Comparison of ENCODE assay signal across 9 mouse cellular contexts in genomic region chr12:33957400-33958240, GRCm38 (mm10). TPM values are rescaled to one million over a fixed set of nuclear protein-coding genes. Genes with fewer than 3 reads are reported as not detected.
A peak's percentile ranks its signal among the peaks of the same experiment; 100 is the strongest.
DNase-seq lines count a peak whose midpoint lies in the region; ATAC-seq and TF ChIP-seq lines count a peak whose summit lies in the region.
"Had no signal": no experiment of that assay in that cellular context is flagged by ENCODE, and none has a peak within 500 bp of the region (broad histone marks: within the 10 kb centered on the region; RNA-seq: fewer than 3 reads in every experiment).

TSS of gene Twist1 (plus strand) at chr12:33957671.

- no peaks in the 10 kb centered on the region for H3K4me1 ChIP-seq in erythroblast, embryonic 14.5 days (ENCODE audit: control insufficient read depth)
- H3K4me1 ChIP-seq in hindbrain, embryonic 15.5 days (replicated peaks), result peaks cover 22% of the 10 kb centered on the region
- no peaks in the 10 kb centered on the region for H3K4me1 ChIP-seq in lung, postnatal 0 days (ENCODE audit: insufficient read depth, low read depth, low read length)
- no peaks in the 10 kb centered on the region for H3K4me1 ChIP-seq in stomach, postnatal 0 days (replicated peaks; ENCODE audit: control insufficient read depth, insufficient read depth)

- H3K4me3 ChIP-seq in erythroblast, embryonic 14.5 days (replicated peaks), result peak within 1 kb of the TSS; percentile 18
- peak within 1 kb of the TSS; percentile 81 for H3K4me3 ChIP-seq in gastrocnemius, adult 2 months
- peak within 1 kb of the TSS; percentile 41 for H3K4me3 ChIP-seq in hindbrain, embryonic 15.5 days
- peak within 1 kb of the TSS; percentile 52 for H3K4me3 ChIP-seq in lung, postnatal 0 days (ENCODE audit: low read depth, low read length)
- peak within 1 kb of the TSS; percentile 67 for H3K4me3 ChIP-seq in stomach, postnatal 0 days (ENCODE audit: low read depth, low read length)

- TF ChIP-seq CTCF in gastrocnemius, adult 2 months (IDR thresholded peaks at IDR 0.05), result no peak
- TF ChIP-seq CTCF in lung, postnatal 0 days (IDR thresholded peaks at IDR 0.05), result no peak
- peak; percentile 15; the same call in 1 of the 2 replicates for TF ChIP-seq CTCF in stomach, postnatal 0 days (IDR thresholded peaks at IDR 0.05; ENCODE audit: low read depth)

- peaks cover 85% of the 10 kb centered on the region for H3K27me3 ChIP-seq in erythroblast, embryonic 14.5 days (ENCODE audit: control insufficient read depth)
- peaks cover 80% of the 10 kb centered on the region for H3K27me3 ChIP-seq in hindbrain, embryonic 15.5 days
- peaks cover 74% of the 10 kb centered on the region for H3K27me3 ChIP-seq in lung, postnatal 0 days (replicated peaks; ENCODE audit: insufficient read depth, low read length)
- H3K27me3 ChIP-seq in stomach, postnatal 0 days (ENCODE audit: control insufficient read depth, insufficient read depth, low read length), result peaks cover 7% of the 10 kb centered on the region; the same call in 1 of the 2 replicates
- H3K27me3 ChIP-seq: CH12.LX had no signal

- peak; percentile 74 for DNase-seq in adrenal gland, postnatal 14 days
- peak; percentile 82 for DNase-seq in gastrocnemius, adult 2 months
- DNase-seq in lung, postnatal 0 days (ENCODE audit: low spot score), result peak; percentile 22
- DNase-seq in stomach, postnatal 0 days (ENCODE audit: low spot score), result peak; percentile 45
- no peak for DNase-seq in cerebellum, postnatal 4 days (ENCODE audit: low spot score in 2 of 2)

- H3K27ac ChIP-seq in gastrocnemius, adult 2 months, result peak within 1 kb of the TSS; percentile 84
- H3K27ac ChIP-seq in hindbrain, embryonic 15.5 days (replicated peaks), result no peak within 1 kb of the TSS; the same call in 1 of the 2 replicates
- H3K27ac ChIP-seq in lung, postnatal 0 days (ENCODE audit: low read length), result no peak within 1 kb of the TSS
- peak within 1 kb of the TSS; percentile 78 for H3K27ac ChIP-seq in stomach, postnatal 0 days (replicated peaks)

- H3K9ac ChIP-seq in hindbrain, embryonic 15.5 days, result peak within 1 kb of the TSS; percentile 28; the same call in 1 of the 2 replicates
- H3K9ac ChIP-seq in lung, postnatal 0 days (replicated peaks; ENCODE audit: low read depth), result no peak within 1 kb of the TSS
- H3K9ac ChIP-seq in stomach, postnatal 0 days (ENCODE audit: low read length), result peak within 1 kb of the TSS; percentile 69

- under 1% methylated on average over 65 of the region's 105 CpGs for WGBS in hindbrain, embryonic 15.5 days
- WGBS in lung, postnatal 0 days, result 2% methylated on average over 31 of the region's 105 CpGs
- under 1% methylated on average over 62 of the region's 105 CpGs for WGBS in stomach, postnatal 0 days

- H3K36me3 ChIP-seq in erythroblast, embryonic 14.5 days (ENCODE audit: control insufficient read depth), result no peaks in the 10 kb centered on the region
- H3K36me3 ChIP-seq in hindbrain, embryonic 15.5 days, result no peaks in the 10 kb centered on the region
- no peaks in the 10 kb centered on the region for H3K36me3 ChIP-seq in lung, postnatal 0 days (ENCODE audit: insufficient read depth, low read length)
- H3K36me3 ChIP-seq in stomach, postnatal 0 days (ENCODE audit: control insufficient read depth, insufficient read depth, low read length), result no peaks in the 10 kb centered on the region

- peaks cover 3% of the 10 kb centered on the region; the same call in 1 of the 2 replicates for H3K9me3 ChIP-seq in erythroblast, embryonic 14.5 days (ENCODE audit: control insufficient read depth, low read length)
- H3K9me3 ChIP-seq in hindbrain, embryonic 15.5 days, result no peaks in the 10 kb centered on the region
- H3K9me3 ChIP-seq in lung, postnatal 0 days (ENCODE audit: low read length), result no peaks in the 10 kb centered on the region
- no peaks in the 10 kb centered on the region for H3K9me3 ChIP-seq in stomach, postnatal 0 days (ENCODE audit: control insufficient read depth, low read length)

- no peak for TF ChIP-seq EP300 in lung, postnatal 0 days (IDR thresholded peaks at IDR 0.05)
- TF ChIP-seq EP300 in stomach, postnatal 0 days (optimal IDR thresholded peaks at IDR 0.05), result no peak

- H3K4me2 ChIP-seq in hindbrain, embryonic 15.5 days, result peak within 1 kb of the TSS; percentile 75
- H3K4me2 ChIP-seq in lung, postnatal 0 days (replicated peaks; ENCODE audit: low read depth, low read length), result peak within 1 kb of the TSS; percentile 91
- H3K4me2 ChIP-seq in stomach, postnatal 0 days (replicated peaks; ENCODE audit: low read depth), result peak within 1 kb of the TSS; percentile 78

- intact Hi-C loops in gastrocnemius, adult 2 months (cut with DNase I), result no loop called here

- ATAC-seq in erythroblast, adult 5-6 weeks (replicated peaks; ENCODE audit: low FRiP score, poor library complexity, severe bottlenecking), result no peak
- peak; percentile 65 for ATAC-seq in hindbrain, embryonic 15.5 days (ENCODE audit: low FRiP score, low read depth)
- peak; percentile 75 for ATAC-seq in lung, postnatal 0 days
- ATAC-seq in stomach, postnatal 0 days (ENCODE audit: low FRiP score, low TSS enrichment), result peak; percentile 82

RNA-seq across cellular contexts. Expression of gene Twist1, which starts in this region (rescaled TPM):
- not detected in 2 replicates for polyA plus RNA-seq in erythroblast, embryonic 14.5 days (2012)
- not detected in 2 replicates for total RNA-seq in erythroblast, adult 5-6 weeks (2015; ENCODE audit: low replicate concordance)
- total RNA-seq in erythroblast, adult 5-6 weeks (2017; ENCODE audit: low replicate concordance), result not detected in 2 replicates
- total RNA-seq in adrenal gland, postnatal 14 days (2021), result 10.5 and 11.0 TPM in 2 replicates
- 1 to 10 TPM in 1 of 2 experiments, under 1 TPM in 1; 0.92 to 1.3 TPM for total RNA-seq in gastrocnemius, adult 2 months (2021)
- polyA plus RNA-seq in hindbrain, embryonic 15.5 days (2015; fragmentation: Nextera tagmentation; extraction: Ambion mirVana), result 0.85 and 1.2 TPM in 2 replicates
- polyA plus RNA-seq in lung, postnatal 0 days (2015; fragmentation: Nextera tagmentation; extraction: Ambion mirVana), result 0.13 and 0.14 TPM in 2 replicates
- 2.9 and 3.4 TPM in 2 replicates for polyA plus RNA-seq in stomach, postnatal 0 days (2015; fragmentation: Nextera tagmentation; extraction: Ambion mirVana)
- total RNA-seq: CH12.LX had no signal

Comparison
In these comparisons a context has a peak if more than half of its experiments do, and no peak if none do; other contexts are left out.
1. Peak in DNase-seq, ATAC-seq, H3K4me3 ChIP-seq and H3K4me2 ChIP-seq in lung, postnatal 0 days; RNA of the gene not detected or under 1 TPM.
2. H3K4me3 ChIP-seq: peak in every context shown above with its lines; median percentile 81 in gastrocnemius, adult 2 months; 67 in stomach, postnatal 0 days; 52 in lung, postnatal 0 days; 41 in hindbrain, embryonic 15.5 days; 18 in erythroblast, embryonic 14.5 days.
3. DNase-seq: peak in adrenal gland, postnatal 14 days (single experiment), gastrocnemius, adult 2 months (single experiment) and stomach, postnatal 0 days (single experiment); none in cerebellum, postnatal 4 days (0 of 2).
4. H3K27ac ChIP-seq: peak in gastrocnemius, adult 2 months (single experiment) and stomach, postnatal 0 days (single experiment); none in hindbrain, embryonic 15.5 days (single experiment) and lung, postnatal 0 days (single experiment).
5. Peak in every context shown above with its lines, with median percentiles within 50 percentile points of each other: H3K4me2 ChIP-seq.